Mouse (Mus musculus) neural tube, embryonic 13.5 days (tissue): ENCODE results near the gene Olfr94. TPM values are rescaled to one million over a fixed set of nuclear protein-coding genes. Genes with fewer than 3 reads are reported as not detected.

ENCODE experiments used
- ATAC-seq: fragments of 200-750 bp; cut with Nextera tagmentation; 2 replicates; pipeline ENCODE4 v1.8.0; 2017; ENCODE audit warnings: low read depth, mild to moderate bottlenecking, moderate TSS enrichment, moderate library complexity
- H3K27ac ChIP-seq: fragments of 300-500 bp; sonication (generic); replicated peaks from 2 replicates; pipeline ENCODE4 v1.5.1; 2015; ENCODE audit warnings: moderate library complexity, mild to moderate bottlenecking, inconsistent platforms
- H3K27me3 ChIP-seq: fragments of 300-500 bp; sonication (generic); 2 replicates; pipeline ENCODE4 v1.6.1; 2015; ENCODE audit warnings: mild to moderate bottlenecking, inconsistent platforms
- H3K36me3 ChIP-seq: fragments of 300-500 bp; sonication (generic); 2 replicates; pipeline ENCODE4 v1.6.1; 2015; ENCODE audit warnings: mild to moderate bottlenecking, inconsistent platforms
- H3K4me1 ChIP-seq: fragments of 300-500 bp; sonication (generic); replicated peaks from 2 replicates; pipeline ENCODE4 v1.6.1; 2015; ENCODE audit warnings: inconsistent platforms
- H3K4me2 ChIP-seq: fragments of 300-500 bp; sonication (generic); 2 replicates; pipeline ENCODE4 v1.6.1; 2015; ENCODE audit warnings: inconsistent platforms, mild to moderate bottlenecking, moderate library complexity
- H3K4me3 ChIP-seq: fragments of 300-500 bp; sonication (generic); 2 replicates; pipeline ENCODE4 v1.5.1; 2015; ENCODE audit warnings: mild to moderate bottlenecking, inconsistent platforms
- H3K9ac ChIP-seq: fragments of 300-500 bp; sonication (generic); 2 replicates; pipeline ENCODE4 v1.6.1; 2015; ENCODE audit warnings: moderate library complexity, mild to moderate bottlenecking, inconsistent platforms
- H3K9me3 ChIP-seq: fragments of 300-500 bp; sonication (generic); 2 replicates; pipeline ENCODE4 v1.6.1; 2016; ENCODE audit warnings: inconsistent platforms
- WGBS: fragments of 180-500 bp; shearing (Covaris S2); methylation state at CpG from one replicate; pipeline ENCODE4 v1.1.7; 2015; 5-methylcytosine and 5-hydroxymethylcytosine counted together
- polyA plus RNA-seq: library from polyadenylated mRNA; unstranded; fragments of >200 nt; fragmentation: Nextera tagmentation; extraction: Ambion mirVana; gene quantifications from 2 replicates; pipeline ENCODE4 v1.2.1, GENCODE M21; 2015

Gene Olfr94
- polyA plus RNA-seq, 1 experiment from 2014 or later = not detected

GRCm38 (mm10) chr17:37203206-37203916 lies 2.6 kb upstream of the Olfr94 start:
- no peaks in the 10 kb centered on the region for H3K4me1 ChIP-seq
- under 1% methylated on average over 4 of the region's 4 CpGs for whole genome bisulfite sequencing
- no peaks in the 10 kb centered on the region for H3K9me3 ChIP-seq
- H3K4me2 ChIP-seq = no peak overlapping the region
- no peak overlapping the region for H3K4me3 ChIP-seq
- H3K27me3 ChIP-seq = peaks cover 11% of the 10 kb centered on the region
- peak; percentile 86 for ATAC-seq
- H3K27ac ChIP-seq = no peak overlapping the region
- no peak overlapping the region for H3K9ac ChIP-seq
- H3K36me3 ChIP-seq = no peaks in the 10 kb centered on the region

- 1% methylated on average over 76 of the region's 77 CpGs for WGBS
- Histone ChIP-seq H3K9ac (peak overlapping the region; percentile 70), H3K4me1 (peaks cover 18% of the 10 kb centered on the region; the same call in 1 of the 2 replicates), H3K4me3 (peak overlapping the region; percentile 64), H3K27me3 (peaks cover 47% of the 10 kb centered on the region), H3K27ac (peak overlapping the region; percentile 61; the same call in 1 of the 2 replicates), H3K36me3 (no peaks in the 10 kb centered on the region), H3K9me3 (no peaks in the 10 kb centered on the region), H3K4me2 (peak overlapping the region; percentile 87)
- ATAC-seq = peak; percentile 92
These were observed 3.7 kb downstream of the Olfr94 start for GRCm38 (mm10) chr17:37196845-37197724.

GRCm38 (mm10) chr17:37194782-37195181 lies 6.0 kb downstream of the Olfr94 start:
- Histone ChIP-seq H3K4me1 (peaks cover 18% of the 10 kb centered on the region; the same call in 1 of the 2 replicates), H3K9me3 (no peaks in the 10 kb centered on the region), H3K9ac (no peak overlapping the region), H3K4me3 (no peak overlapping the region), H3K27me3 (peaks cover 47% of the 10 kb centered on the region), H3K36me3 (no peaks in the 10 kb centered on the region), H3K27ac (no peak overlapping the region), H3K4me2 (no peak overlapping the region)
- 91% methylated on average over 5 of the region's 5 CpGs for WGBS
- ATAC-seq = no peak

GRCm38 (mm10) chr17:37193656-37194055 lies 7.1 kb downstream of the Olfr94 start, which contains the start of gene Ubd:
Gene Ubd (plus strand): TSS chr17:37193892.
- WGBS = 77% methylated on average over 2 of the region's 2 CpGs
- Histone ChIP-seq H3K27ac (no peak within 1 kb of the TSS), H3K4me1 (peaks cover 18% of the 10 kb centered on the region; the same call in 1 of the 2 replicates), H3K4me2 (no peak within 1 kb of the TSS), H3K9ac (no peak within 1 kb of the TSS), H3K4me3 (no peak within 1 kb of the TSS), H3K9me3 (no peaks in the 10 kb centered on the region), H3K27me3 (peaks cover 39% of the 10 kb centered on the region), H3K36me3 (no peaks in the 10 kb centered on the region)
- ATAC-seq = no peak

- H3K4me1 ChIP-seq = peaks cover 17% of the 10 kb centered on the region; the same call in 1 of the 2 replicates
- no peak for ATAC-seq
- H3K9me3 ChIP-seq = no peaks in the 10 kb centered on the region
- no peak overlapping the region for H3K4me2 ChIP-seq
- no peaks in the 10 kb centered on the region for H3K36me3 ChIP-seq
- H3K4me3 ChIP-seq = no peak overlapping the region
- no peak overlapping the region for H3K9ac ChIP-seq
- peaks cover 33% of the 10 kb centered on the region for H3K27me3 ChIP-seq
- no peak overlapping the region for H3K27ac ChIP-seq
These were observed 7.8 kb downstream of the Olfr94 start for GRCm38 (mm10) chr17:37193032-37193431.

GRCm38 (mm10) chr17:37190711-37191110 lies 10.1 kb downstream of the Olfr94 start:
- H3K4me2 ChIP-seq = no peak overlapping the region
- no peak overlapping the region for H3K9ac ChIP-seq
- H3K9me3 ChIP-seq = no peaks in the 10 kb centered on the region
- no peaks in the 10 kb centered on the region for H3K36me3 ChIP-seq
- H3K27me3 ChIP-seq = peaks cover 10% of the 10 kb centered on the region
- no peak overlapping the region for H3K27ac ChIP-seq
- no peaks in the 10 kb centered on the region for H3K4me1 ChIP-seq
- no peak for ATAC-seq
- 54% methylated on average over 2 of the region's 2 CpGs for WGBS
- no peak overlapping the region for H3K4me3 ChIP-seq

- H3K27ac ChIP-seq = no peak overlapping the region
- no peaks in the 10 kb centered on the region for H3K9me3 ChIP-seq
- H3K27me3 ChIP-seq = no peaks in the 10 kb centered on the region
- H3K4me3 ChIP-seq = no peak overlapping the region
- no peak overlapping the region for H3K9ac ChIP-seq
- no peak overlapping the region for H3K4me2 ChIP-seq
- no peaks in the 10 kb centered on the region for H3K4me1 ChIP-seq
- no peaks in the 10 kb centered on the region for H3K36me3 ChIP-seq
- WGBS = 52% methylated on average over 6 of the region's 6 CpGs
- no peak for ATAC-seq
These were observed 15.3 kb downstream of the Olfr94 start for GRCm38 (mm10) chr17:37185474-37185873.

- H3K36me3 ChIP-seq = no peaks in the 10 kb centered on the region
- ATAC-seq = no peak
- H3K4me2 ChIP-seq = no peak within 1 kb of the TSS
- no peak within 1 kb of the TSS for H3K4me3 ChIP-seq
- no peaks in the 10 kb centered on the region for H3K4me1 ChIP-seq
- H3K9ac ChIP-seq = no peak within 1 kb of the TSS
- no peak within 1 kb of the TSS for H3K27ac ChIP-seq
- no peaks in the 10 kb centered on the region for H3K27me3 ChIP-seq
- no peaks in the 10 kb centered on the region for H3K9me3 ChIP-seq
These were observed 39.4 kb downstream of the Olfr94 start, which contains the start of gene Olfr93 for GRCm38 (mm10) chr17:37161394-37161793. Gene Olfr93 (minus strand): TSS chr17:37161494.

Other genes starting within 250 kb of the Olfr94 start
- gene Ppp1r11, start 249.3 kb downstream of the Olfr94 start, polyA plus RNA-seq = 181 and 191 TPM in 2 replicates
- gene Znrd1, start 242.4 kb downstream of the Olfr94 start, polyA plus RNA-seq = 71.7 and 72.7 TPM in 2 replicates
- 5.8 and 6.4 TPM in 2 replicates for gene Znrd1as, start 242.4 kb downstream of the Olfr94 start, polyA plus RNA-seq
- gene 2410137M14Rik, start 219.8 kb downstream of the Olfr94 start, polyA plus RNA-seq = 0.31 TPM in 1 of 2 replicates, not detected in the other
- gene H2-M5, start 211.5 kb downstream of the Olfr94 start, polyA plus RNA-seq = 1.6 and 2.3 TPM in 2 replicates
- 241 and 262 TPM in 2 replicates for gene Zfp57, start 199.8 kb downstream of the Olfr94 start, polyA plus RNA-seq
- 1.2 and 1.7 TPM in 2 replicates for gene Mog, start 177.6 kb downstream of the Olfr94 start, polyA plus RNA-seq
- gene Gabbr1, start 155.0 kb downstream of the Olfr94 start, polyA plus RNA-seq = 56.2 and 57.0 TPM in 2 replicates
- not detected in 2 replicates for gene Olfr90, start 112.5 kb downstream of the Olfr94 start, polyA plus RNA-seq
- not detected in 2 replicates for gene Olfr91, start 102.7 kb downstream of the Olfr94 start, polyA plus RNA-seq
- not detected in 2 replicates for gene Olfr92, start 80.9 kb downstream of the Olfr94 start, polyA plus RNA-seq
- gene Olfr93, start 39.5 kb downstream of the Olfr94 start, polyA plus RNA-seq = not detected in 2 replicates
- gene Ubd, start 7.1 kb downstream of the Olfr94 start, polyA plus RNA-seq = not detected in 2 replicates
- gene Olfr95, start 12.1 kb upstream of the Olfr94 start, polyA plus RNA-seq = not detected in 2 replicates
- gene Olfr96, start 19.2 kb upstream of the Olfr94 start, polyA plus RNA-seq = not detected in 2 replicates
- not detected in 2 replicates for gene Olfr97, start 36.3 kb upstream of the Olfr94 start, polyA plus RNA-seq
- gene Olfr98, start 62.8 kb upstream of the Olfr94 start, polyA plus RNA-seq = not detected in 2 replicates
- gene H2-M3, start 69.2 kb upstream of the Olfr94 start, polyA plus RNA-seq = 1.1 and 1.2 TPM in 2 replicates
- gene Olfr99, start 82.5 kb upstream of the Olfr94 start, polyA plus RNA-seq = not detected in 2 replicates
- not detected in 2 replicates for gene Olfr101, start 103.3 kb upstream of the Olfr94 start, polyA plus RNA-seq
- not detected in 2 replicates for gene Olfr102, start 116.1 kb upstream of the Olfr94 start, polyA plus RNA-seq
- gene Olfr103, start 138.7 kb upstream of the Olfr94 start, polyA plus RNA-seq = not detected in 2 replicates
- not detected in 2 replicates for gene Olfr104-ps, start 158.6 kb upstream of the Olfr94 start, polyA plus RNA-seq
- not detected in 2 replicates for gene Olfr105-ps, start 178.0 kb upstream of the Olfr94 start, polyA plus RNA-seq
- not detected in 2 replicates for gene Olfr106-ps, start 189.4 kb upstream of the Olfr94 start, polyA plus RNA-seq
- gene Olfr107, start 198.2 kb upstream of the Olfr94 start, polyA plus RNA-seq = not detected in 2 replicates
- gene Olfr108, start 244.5 kb upstream of the Olfr94 start, polyA plus RNA-seq = not detected in 2 replicates